Mouse (Mus musculus): ENCODE results near the gene Foxd1.

- TF ChIP-seq CTCF (IDR thresholded peaks at IDR 0.05; ENCODE audit: control insufficient read depth, insufficient read depth, low read length) (no peak), POLR2A (IDR thresholded peaks at IDR 0.05; ENCODE audit: borderline replicate concordance, control insufficient read depth, low read depth, low read length) (no peak)
These were observed at the start of gene Foxd1 for GRCm38 (mm10) chr13:98354090-98354801.

Measured in bone marrow, adult 2 months (tissue).